Mouse (Mus musculus) cerebellum, postnatal 14 days (tissue): ENCODE data around the gene Ube4a.

Experiments used
- DNase-seq, 2 experiments: peaks; one replicate each; pipeline ENCODE4 v3.0.0; 2021; ENCODE audit warnings: mixed read lengths in 2 of 2

Gene Ube4a

DNA sequence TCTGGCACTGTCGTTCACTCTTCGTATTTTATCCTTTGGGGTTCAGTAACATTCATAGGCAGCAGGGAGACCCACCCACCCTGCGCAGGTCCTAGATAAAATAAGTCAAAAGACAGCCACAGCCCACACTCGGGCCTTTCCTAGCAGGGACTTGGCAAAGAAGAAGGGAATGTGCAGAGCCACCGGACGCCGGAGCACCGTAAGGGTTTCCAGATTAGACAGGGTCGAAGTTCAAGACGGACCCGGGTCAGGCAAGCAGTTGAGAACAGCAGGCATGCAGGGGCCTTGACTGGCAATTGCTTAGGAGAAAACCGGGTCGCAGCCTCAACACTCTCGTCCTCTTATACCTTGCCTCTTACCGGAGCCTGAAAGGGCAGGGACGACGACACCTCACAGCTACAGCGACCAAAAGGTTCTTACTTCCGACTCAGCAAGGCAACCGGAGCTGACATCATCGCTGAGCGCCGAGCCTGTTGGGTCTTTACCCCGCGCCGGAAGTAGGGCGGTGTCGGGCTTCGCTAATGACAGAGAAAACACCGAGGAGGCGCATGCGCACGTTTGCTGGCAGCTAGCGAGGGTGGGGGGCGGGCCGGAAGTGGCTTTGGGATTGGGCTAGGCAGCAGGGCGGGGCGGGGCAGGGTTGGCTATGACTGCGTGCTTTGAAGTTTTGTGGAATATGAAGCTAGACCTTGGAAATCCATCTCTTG is at the start of gene Ube4a:
Ube4a (minus strand) TSS at position 475 of the 707 bp plus-strand sequence.
- peak; percentile 99 to 100 for DNase-seq

DNA sequence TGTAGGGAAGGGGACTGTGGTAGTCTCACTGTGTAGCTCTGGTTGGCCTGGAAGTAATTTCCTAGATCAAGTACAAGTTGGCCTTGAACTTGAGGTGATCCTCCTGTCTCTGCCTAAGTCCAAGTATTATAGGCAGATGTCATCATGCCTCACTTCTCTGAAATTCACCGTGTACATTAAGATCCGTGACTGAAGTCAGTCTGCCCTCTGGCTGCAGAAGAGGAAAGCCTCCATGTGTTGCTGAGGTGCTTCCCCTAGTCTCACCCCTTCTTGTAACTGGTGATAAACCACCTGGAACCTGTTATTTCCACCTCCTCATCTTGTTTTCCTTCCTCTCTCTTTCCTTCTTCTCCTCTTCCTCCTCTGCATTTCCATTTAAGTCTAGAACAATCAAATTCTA is 49.5 kb upstream of the Ube4a start:
- no peak for DNase-seq

DNA sequence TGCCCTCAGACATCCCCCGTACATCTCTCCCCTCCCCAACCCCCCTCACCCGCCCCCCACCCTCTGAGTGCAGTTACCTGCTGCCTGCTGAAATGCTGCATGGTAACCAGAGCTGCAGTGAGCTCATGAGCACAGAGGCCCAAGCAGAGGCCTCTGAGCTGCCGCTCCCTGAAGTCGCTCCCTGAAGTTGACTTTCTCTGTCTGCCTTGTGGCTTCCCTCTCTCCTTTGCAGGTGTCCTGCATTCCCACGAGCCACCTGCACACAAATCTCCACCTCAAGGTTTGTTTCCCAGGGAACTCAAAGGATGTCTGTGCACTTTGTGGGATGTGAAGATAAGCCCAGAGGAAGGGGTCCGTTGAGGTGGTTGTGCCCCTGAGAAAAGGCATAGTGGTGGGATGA is 45.9 kb upstream of the Ube4a start:
- DNase-seq, result no peak

DNA sequence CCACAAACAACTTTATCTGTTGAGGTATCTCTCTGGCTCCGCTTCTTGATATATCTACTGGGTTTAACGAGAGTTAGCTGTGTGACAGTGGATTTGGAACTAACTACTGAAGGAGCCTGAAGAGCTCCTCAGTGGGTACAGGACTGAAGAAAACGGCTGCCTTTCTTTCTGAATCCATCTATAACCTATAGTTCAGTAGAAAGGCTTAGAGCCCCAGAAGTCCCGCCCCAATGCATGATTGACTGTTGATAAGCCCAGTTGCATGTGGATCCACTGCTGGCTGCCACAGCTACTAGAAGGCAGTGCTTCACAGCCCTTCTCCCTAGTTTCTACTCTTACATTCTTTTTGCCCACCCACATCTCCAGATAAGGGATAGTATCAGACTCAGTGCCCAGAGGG is 45.1 kb upstream of the Ube4a start:
- no peak for DNase-seq

DNA sequence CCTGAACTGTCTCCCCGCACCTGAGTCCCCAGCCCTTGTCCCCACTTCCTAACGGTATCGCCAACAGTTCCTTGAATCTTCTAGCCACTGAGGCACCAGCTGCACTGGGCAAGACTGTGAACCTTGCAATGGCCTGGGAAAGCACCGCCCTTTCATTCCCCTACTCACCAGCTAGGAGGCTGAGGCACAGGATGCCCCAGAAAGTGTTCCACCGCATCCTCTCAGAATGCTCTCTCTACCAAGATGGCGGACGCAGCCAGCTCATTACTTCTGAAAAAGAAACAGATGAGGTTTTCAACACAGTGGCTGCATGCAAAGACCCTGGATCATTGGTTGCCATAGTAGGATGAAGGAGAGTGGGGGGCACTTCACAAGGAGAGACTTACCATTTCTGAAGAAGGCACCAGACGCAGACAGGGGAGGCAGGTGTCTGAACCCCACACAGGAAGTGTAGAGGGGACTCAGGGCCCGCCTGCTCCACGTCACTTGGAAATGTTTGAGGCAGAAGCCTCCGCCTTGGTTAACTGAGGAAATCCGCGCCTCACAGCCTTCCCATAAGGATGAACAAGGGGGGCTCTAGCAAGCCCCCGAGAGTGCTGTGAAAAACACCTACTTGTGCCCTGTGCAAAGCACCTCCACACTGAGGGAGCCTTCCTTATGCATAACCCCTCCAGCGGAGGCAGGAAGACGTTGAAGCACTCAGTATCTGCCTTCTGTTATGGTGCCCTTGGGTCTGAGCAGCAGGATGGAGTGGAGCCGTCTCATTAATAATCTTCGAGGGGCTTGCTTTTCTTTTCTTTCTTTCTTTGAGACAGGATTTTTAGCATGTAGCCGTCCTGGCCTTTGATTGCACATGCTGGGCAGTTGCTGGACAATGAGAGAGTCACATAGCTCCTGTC is 44.0 kb upstream of the Ube4a start, which contains the start of gene Cd3e:
Cd3e (minus strand) TSS at position 448 of the 899 bp plus-strand sequence.
- no peak for DNase-seq

DNA sequence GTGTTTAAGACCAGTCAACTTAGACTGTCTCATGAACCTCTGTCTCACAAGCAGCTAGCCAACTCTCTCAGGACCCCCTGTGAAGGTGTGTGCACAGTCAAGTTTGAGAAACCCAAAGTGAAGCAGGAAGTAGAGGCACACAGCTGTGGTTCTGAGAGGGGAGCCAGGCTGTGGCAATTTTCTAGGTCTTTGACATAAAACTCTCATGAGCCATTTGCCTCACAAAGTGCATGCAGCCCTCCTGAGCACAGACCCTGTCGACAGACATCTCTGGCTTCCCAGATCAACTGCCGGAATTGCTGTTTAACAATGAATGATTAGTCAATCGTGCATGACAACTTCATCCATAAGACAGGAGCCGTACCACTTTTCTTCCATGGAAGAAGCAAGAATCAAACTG is 42.9 kb upstream of the Ube4a start:
- DNase-seq, result no peak

DNA sequence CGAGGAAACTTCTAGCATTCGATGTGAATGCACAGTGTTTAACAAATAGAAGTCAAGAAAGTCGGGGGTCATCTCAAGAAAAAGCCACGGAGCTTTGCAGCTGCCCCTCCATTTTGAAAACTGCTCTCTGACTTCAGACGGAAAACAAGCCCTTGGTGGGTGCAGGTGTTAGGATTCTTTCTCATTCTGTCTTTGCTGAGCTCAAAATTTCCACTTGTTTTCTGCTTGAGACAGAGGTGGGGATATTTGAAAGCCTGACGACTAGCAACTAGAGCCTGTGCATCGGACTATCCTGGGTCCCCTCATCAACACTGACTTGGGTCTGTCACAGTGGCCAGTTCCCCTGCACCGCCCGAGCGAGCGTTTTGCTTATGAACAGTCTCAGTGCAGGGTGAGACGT is 42.0 kb upstream of the Ube4a start:
- DNase-seq, result no peak

DNA sequence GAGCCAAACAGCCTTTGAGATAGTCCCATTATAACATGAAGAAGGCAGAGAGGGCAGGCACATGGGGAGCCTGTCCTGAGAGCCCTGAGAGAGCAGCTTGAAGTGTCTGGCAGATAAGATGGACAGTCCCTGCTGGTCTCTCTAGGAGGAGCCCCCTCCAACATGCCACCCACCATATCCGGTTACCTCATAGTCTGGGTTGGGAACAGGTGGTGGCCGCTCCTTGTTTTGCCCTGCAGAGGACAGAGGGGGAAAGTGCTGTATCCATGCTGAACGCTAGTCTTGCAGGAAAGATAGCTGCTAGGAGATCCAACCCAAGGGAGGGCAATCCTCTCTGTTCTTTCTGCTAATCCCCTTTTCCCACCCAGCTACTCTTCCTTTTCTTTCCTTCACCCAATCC is 34.8 kb upstream of the Ube4a start:
- no peak for DNase-seq

DNA sequence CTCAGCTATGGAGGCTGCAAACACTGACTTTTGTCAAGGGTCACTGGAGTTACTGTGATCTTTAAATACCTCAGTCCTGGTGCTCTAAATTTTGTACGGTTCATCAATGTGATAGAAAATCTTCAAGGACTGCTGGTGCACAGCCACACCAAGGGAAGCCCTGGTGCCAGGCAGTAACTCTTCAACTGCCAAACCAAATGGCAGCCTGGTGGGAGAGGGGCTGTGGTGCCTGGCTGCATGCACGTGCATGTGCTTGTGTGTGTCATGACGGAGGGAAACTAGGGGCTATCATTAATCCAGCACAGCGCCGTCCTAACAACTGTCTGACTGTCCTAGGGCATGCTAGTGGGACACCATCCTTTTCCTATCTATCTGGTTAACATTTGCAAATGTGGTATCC is 34.4 kb upstream of the Ube4a start:
- peak; percentile 18 to 23 for DNase-seq

DNA sequence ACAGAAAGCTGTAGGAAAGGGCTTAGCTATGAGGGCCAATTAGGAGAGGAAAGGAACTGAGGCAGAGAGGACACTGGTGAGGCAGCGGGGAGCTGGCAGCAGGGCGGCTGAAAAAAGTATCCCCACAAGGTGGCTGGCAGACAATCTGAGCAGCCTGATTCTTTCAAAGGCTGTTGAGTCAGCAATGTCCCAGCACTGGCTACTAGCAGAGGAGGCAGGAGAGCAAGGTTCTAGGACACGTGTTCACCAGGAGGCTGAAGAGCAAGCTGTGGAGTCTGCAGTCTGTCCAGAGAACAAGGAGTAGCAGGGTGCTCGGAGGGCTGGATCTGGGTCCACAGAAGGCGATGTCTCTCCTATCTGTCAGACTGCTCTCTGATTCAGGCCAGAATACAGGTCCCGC is 33.8 kb upstream of the Ube4a start:
- peak; percentile 29 to 44 for DNase-seq

DNA sequence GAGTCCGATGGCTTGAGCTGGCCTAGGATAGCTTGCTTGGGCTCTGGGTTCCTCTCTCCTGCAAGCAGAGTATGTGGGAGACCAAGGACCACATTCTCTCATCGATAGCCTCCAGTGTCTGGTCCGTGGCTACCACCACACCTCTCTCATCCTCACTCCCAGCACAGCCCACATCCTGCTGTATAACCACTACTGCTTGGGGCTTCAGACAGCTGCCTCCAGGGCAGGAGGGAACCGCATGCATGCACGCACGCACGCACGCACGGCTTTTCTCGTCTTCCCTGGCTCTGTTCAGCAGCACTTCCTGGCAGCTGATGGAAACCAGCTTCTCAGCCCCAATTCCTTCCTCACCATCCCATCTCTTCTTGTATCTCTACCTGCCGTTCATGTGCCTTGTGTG is 32.7 kb upstream of the Ube4a start:
- DNase-seq, result no peak

DNA sequence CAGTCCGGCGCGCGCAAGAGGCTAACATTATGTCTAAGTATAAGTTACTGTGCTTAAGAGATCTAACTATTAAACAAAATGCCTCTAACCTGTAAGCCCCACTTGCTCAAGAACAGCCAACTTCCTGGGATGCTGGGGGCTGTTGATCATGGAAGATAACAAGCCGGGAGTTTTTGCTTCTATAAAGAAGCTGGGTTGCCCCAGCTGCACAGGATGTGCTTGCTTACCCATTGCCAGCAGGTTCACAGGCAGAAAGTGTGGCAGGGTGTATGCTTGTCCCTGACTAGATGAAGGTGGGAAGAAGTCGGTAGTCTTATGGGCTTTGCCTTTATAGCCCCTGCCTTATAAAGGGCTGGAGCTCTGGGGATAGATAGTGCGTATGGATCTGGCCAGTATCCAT is 31.2 kb upstream of the Ube4a start:
- DNase-seq, result no peak

DNA sequence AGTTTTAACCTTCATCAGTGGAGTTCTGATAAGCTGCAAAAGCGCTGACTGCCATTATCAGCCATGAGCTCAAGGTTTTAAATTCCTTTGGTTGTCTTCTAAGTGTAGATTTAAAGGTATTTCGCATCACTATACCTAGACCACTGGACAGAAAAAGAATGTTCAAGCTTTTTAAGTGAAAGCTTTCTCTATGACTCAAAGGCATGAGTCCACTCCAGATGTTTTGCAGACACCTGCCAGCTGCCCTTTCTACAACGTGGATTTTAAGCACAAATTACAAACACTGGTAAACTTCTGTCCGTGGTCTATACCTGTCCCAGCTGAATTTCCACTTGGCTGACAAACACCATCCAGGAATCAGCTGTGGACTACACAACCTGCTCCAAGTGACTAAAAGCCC is 29.6 kb upstream of the Ube4a start:
- DNase-seq, result no peak

DNA sequence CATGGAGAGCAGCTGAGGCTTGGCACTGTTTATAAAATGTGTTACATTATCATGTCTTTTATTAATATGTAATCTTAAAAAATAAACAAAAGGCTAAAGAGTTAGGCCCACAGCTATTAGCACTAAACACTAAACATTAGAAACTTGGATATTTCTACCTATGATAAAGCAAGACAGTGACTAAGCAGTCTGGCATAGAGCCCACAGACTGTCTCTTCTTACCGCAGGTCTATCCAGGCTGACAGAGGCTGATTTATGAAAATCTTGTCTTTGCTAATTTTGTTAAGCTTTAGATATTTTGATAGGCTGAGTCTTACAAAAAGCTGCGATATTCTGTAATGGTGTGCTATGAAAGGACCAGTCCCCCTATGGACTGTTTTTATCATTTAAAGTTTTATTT is 27.9 kb upstream of the Ube4a start:
- no peak for DNase-seq

DNA sequence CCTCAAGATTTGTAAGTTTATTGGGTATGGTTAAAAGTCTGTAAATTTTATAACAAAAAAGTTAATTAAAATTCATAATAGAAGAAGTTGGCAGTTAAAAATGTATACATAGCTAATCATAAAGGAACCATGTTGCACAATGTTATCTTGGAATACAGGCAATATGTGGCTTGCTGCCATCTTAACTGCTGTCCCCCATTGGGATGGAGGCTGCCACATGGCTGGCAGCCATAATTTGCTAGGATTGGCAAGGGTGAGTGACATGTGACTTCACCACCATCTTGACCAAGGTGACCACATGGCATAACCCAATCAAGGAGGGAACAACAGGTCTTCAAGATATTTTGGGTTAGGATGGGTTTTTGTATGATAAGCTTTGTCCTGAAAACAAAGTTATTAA is 26.9 kb upstream of the Ube4a start:
- peak; percentile 91 to 92 for DNase-seq

DNA sequence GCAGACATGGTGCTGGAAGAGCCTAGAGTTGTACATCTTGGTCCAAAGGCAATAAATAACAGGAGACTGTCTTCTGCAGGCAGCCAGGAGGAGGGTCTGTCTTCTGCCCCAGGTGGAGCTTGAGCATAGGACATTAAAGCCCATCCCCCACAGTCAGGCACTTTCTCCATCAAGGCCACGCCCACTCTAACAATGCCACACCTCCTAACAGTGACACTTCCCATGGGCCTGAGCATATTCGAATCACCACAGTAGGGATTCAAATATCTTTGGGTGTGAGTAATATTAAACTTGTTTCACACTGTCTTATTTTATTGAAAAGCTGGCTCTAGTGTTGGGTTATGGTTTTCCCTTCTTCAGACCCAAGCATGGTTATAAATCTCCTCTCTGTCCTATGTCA is 26.4 kb upstream of the Ube4a start:
- no peak for DNase-seq

DNA sequence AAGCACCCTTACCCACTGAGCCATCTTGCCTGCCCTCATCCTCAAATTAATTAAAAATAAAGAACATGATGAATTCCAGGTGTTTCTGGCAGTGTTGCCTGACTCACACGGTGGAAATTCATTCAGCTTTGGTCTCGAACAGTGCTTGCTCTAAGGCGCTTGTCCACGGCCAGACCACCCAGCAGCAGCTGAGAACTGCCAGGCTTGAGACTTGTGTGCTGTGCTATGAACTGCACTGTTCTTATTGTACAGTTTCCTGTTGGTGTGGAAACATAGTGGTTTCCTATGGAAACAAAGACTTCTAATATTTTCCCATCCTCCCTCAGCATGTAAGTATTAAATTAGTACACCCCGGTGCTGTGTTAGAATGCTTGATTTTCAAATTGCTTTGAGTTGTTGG is 21.6 kb upstream of the Ube4a start:
- no peak for DNase-seq

DNA sequence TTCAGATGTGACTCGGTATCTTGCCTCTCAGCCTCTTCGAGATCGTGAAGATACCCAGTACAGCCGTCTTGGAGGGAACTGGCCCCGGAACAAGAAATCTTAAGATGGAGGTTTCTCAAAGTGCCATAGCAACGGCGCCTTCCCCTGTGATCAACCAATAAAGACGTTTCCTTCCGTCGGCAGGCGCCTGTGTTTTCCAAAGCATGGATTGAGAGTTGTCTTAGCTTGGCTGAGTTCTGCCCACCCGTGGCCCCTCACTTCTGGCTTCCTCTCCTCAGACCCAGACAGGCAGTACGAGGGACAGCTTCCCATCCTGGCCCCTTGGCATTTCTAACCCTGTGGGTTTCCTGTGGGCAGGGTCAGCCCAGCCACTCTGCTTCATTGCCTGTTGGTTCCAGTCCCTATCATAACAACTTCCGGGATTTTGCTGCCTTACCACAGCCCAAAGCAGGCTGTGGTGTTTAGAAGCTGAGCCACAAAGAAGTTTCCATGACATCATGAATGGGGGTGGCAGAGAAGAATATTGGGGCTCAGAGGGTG is 20.9 kb upstream of the Ube4a start:
- no peak for DNase-seq

DNA sequence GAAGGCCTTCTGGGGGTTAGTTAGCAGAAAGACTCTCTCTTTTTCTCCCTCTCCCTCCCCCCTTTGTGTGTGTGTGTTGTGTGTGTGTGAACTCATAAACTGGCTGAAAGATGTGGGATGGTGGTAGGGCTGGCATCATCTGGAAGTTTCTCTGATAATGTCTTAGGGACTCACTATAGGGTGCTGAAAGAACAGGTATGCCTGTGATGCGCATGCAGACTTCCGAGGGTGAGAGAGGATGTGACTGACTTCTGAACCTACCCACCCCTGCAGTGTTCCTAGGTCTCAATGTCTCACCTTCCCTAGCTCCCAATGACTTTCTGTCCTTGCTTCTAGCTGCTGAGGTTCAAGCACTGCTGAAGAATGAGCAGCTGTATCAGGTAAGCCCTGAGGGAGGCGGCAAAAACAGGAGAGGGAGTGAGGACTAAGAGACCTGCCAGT is 20.3 kb upstream of the Ube4a start:
- no peak for DNase-seq

DNA sequence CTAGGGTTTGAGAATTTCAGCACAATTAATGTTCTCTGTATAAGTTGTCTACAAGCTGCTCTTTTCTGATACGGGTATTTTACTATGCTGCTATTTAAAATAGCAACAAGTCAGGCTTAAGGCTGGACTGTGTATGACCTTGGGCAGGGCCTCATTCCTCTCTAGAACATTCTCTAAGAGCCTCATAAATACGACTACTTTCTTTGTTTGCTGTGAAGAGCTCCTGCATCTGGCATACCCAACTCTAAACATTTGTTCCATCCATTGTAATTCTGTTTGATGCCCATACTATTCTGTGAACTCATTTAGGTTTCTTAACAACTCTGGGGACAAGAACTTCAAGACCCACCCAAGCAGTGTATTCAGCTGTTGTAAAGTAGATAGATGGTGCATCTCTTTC is 17.6 kb upstream of the Ube4a start:
- no peak for DNase-seq

DNA sequence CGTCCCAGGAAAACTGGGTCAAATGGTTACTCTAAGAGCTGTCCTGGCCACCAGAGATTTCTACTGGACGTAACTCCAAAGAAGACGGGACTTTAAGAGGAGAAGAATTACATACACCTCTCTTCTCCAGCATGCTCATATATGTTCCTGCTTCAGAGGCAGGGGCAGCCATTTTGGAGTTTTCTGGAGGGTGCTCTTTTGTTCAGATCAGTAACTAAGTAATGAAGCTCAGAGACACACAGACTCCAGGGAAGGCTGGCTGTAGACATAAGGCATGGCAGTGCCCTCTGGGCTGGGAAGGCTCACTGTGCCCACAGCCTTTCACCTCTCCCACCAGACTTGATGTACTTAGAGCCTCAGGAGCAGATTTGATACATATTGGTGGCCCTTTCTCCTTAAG is 17.1 kb upstream of the Ube4a start:
- DNase-seq, result no peak

DNA sequence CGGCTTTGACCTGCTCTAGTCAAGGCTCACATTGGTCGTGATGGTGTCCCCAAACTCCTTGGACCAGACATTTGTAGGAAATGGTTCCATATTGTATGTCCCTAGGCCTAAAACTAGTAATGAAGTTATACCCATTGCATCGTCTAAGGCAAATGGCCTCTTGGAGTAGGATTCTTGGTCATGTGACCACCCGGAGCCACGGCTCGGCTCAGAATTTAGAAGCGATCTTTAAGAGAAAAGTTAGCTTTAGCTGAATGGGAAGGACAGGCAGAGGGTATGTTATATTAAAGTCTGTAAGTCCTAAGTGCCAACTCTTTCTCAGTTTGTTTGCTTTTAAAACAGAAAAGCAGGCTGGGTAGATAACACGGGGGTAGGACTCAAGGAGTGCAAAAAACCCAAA is 16.7 kb upstream of the Ube4a start:
- no peak for DNase-seq

DNA sequence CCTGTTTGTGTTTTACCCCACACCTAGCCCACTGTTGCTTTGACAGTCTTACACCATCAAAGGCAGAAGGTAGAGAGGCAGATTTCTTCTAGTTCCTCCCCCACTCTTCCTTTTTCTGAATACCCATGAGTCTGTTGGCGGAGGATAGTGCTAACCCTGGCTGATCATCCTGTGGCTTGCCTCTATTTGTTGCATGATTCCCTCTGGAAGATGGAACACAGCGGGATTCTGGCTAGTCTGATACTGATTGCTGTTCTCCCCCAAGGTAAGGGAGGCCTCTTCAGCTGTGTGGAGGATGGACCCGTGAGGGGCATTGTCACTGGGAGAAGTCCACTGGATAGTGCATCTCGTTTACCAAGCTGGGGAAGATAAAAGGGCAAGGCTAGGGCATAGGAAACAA is 16.3 kb upstream of the Ube4a start, which contains the start of gene Cd3d:
Cd3d (plus strand) TSS at position 111 of the 400 bp plus-strand sequence.
- no peak for DNase-seq

DNA sequence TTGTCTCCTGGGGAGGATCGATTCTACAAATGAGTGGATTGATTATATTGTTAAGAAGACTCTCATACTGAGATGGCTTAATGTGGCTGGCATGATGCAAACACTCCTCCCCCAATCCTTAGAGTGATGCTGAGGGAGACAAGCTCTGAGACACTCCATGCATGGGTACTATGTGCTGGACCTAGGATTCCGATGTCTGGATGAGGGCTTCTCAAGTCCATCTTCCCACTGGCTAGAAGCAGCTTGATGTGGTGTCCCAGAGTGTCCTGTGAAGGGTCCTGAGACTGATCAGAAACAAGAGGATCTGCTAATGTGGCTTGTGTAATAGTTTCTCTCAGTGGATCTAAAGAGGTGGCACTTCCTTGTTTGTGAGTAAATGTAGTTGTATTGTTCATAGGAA is 15.7 kb upstream of the Ube4a start:
- no peak for DNase-seq
